Mouse (Mus musculus): ENCODE measurements around the gene Scn5a.

DNA sequence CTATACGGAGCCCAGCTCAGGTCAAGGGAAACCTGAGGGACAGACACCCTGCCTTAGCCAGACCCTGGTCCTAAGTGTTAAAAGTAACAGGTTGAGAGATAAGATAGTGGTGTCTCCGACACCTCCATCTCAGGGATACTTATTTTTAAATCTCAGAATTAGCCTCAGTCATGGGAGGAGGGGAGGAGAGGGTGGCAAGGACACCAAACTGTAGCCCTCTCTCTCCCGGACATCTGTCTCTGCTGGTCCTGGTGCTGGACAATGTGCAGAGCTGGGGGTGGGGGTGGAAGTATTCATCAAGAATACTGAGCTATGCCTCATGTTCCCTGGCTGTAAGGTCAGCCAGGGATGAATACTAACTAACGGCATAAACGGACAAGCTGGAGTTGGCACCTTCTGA is 62.0 kb downstream of the Scn5a start:
- TF ChIP-seq EP300 (IDR thresholded peaks at IDR 0.05; ENCODE audit: low read depth) (no peak), CTCF (IDR thresholded peaks at IDR 0.05; ENCODE audit: low read depth) (no peak)

All from liver, embryonic 14.5 days (tissue).